Mouse (Mus musculus) lung, postnatal 36 days (tissue): Measurements from ENCODE around the gene Vmn1r233.
A peak's percentile ranks its signal among the peaks of the same experiment; 100 is the strongest.

ENCODE experiments used
- DNase-seq: peaks from one replicate; pipeline ENCODE4 v3.0.0; 2022; ENCODE audit warnings: mixed read lengths

Gene Vmn1r233

DNA sequence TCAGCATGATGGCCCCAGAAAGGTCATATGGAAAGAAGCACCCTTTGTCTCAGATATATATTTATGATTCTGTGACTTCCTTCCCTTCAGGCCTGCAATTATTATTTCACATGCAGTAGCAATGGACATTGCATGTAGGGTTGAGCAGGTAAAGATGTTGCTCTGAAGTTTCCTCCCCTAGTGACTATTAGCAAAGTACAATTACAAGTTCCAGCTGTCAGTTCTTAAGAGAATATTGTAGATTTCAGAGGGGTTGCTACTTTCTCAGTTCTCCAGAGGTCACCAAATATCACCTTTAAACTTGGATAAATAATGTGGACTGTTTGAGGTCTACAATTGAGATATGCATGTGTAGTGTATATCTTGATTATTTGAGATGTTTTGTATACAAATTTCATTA, at the start of gene Vmn1r233:
TSS of gene Vmn1r233 (minus strand) at position 101 of the 400 bp plus-strand sequence.
- DNase-seq: no peak

DNA sequence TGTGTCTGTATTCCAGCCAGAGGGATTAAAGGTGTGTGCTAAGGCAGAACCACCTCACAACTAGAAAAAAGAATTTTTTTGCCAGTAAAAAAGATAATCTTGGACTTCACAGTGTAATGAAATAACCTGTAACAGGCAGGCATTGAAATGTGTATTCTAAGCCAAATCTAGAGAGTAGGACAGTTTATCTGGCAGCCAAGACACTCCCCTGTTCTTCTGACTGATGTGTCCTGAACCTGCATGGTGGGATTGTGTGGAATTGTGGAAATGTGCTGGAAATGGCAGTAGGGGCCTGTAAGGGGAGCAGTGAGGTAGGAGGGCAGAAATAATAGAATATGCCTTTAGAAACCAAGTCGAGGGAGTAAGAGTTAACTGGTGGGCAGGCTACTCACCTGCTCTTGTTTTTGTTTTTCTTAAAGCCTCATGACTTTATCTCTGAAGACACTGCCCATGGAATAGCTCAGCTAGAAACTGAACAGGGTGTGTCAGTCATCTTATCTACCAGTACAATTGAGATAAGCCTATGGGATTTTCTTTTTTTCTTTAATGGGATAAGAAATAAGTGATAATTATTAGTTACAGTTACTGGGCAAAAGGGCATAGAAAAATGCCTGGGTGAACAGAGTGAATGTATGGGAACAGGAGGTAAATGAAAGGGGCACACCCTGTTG, 22.3 kb upstream of the Vmn1r233 start:
- no peak for DNase-seq

DNA sequence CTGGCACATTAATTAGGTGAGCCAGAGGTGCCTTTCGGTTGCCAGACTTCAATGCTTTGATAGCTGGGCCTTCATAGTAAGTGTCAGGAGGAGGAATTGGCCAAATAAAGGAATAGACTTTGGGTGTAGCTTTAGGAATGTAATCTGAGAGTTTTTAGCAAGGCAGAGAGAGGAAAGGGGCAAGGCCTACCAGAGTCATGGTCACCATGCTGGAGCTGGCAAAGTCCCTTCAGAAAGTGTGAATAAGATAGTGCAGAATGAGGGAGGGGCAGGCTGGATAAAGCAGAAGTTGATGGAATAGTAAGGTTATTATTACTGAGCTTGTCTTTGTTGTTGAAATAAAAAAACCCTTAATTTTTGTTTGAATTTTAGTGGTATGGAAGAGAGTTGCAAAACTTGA, 13.5 kb upstream of the Vmn1r233 start:
- DNase-seq: no peak

DNA sequence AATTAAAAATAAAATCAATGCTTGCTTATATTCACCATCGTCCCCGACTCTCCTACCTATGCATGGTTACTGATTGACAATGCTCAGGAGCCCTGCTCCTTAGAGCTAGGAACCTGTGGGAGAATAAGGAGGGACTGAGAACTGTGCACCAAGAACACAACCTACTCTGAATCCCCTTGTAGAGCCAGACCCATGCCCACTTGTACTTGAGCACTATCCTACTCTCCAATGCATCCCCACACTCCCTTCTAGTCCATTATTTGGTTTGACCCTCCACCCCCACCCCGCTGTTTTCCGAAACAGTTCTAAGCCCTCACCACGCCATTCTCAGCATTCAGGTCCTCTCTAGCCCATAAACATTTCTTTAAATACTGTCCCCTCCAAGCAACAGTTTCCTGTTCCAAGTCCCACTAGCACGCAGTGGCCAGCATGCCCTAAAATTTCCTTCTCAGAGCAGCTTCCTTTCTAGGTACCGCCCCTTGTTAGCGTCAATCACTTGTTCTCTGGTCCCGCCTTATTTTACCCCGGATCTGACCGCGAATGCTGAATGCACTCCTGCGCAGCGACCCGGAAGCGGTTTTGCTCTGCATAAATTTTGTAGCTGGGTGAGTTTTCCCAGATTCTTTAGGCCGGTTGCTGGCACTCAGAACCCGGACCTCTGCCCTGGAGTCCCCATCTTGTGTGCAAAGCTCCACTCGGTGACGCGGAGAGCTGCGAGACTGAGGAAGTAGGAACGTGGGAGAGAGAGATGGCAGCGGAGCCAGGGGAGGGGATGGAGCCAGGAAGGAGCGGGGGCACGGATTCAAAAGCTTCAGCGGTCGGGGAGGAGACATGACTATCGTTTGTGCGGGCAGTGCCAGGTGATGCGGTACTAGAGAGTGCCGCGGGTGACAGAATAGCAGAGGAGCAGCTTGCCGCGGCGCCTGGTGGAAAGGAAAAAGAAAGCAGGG, 12.4 kb upstream of the Vmn1r233 start, which contains the start of gene Zfp160:
TSS of gene Zfp160 (plus strand) at position 522 of the 950 bp plus-strand sequence.
- peak; percentile 95 for DNase-seq

DNA sequence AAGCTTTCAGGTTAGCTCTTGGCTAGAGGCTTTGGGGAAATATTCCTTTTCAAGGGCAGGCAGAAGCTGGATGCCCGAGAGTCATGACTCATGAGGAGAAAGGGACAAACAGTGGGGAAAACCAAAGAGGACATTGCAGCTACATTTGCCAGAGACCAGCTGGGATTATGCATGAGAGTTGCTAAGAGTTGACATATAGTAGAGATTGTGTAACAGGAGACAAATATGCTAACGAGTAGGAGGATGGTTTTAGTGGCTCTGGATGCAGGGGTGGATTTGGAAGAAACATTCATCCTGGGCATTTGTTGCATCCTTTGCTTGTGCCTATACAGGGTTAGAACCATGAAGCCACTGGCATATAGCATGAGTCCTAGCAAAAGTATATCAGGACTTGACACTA, 2.5 kb downstream of the Vmn1r233 start:
- DNase-seq: no peak

DNA sequence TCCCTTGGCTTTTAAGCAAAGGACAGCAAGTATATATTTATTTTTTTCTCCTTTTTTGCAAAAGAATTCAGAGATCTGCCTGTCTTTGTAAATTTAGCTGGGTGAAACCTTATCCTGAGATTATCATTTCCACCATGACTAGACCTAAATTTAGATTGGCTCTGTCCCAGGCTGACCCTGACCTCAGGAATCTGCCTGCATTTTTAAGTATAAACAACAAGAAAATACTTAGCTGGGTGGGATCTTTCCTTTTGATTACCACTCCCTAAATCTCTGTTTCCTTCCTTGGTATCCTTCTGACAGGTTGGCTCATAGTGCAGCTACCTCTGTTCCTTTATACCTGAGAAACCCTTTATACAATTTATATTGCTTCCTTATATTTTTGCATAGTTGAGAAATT, 29.6 kb downstream of the Vmn1r233 start:
- no peak for DNase-seq

DNA sequence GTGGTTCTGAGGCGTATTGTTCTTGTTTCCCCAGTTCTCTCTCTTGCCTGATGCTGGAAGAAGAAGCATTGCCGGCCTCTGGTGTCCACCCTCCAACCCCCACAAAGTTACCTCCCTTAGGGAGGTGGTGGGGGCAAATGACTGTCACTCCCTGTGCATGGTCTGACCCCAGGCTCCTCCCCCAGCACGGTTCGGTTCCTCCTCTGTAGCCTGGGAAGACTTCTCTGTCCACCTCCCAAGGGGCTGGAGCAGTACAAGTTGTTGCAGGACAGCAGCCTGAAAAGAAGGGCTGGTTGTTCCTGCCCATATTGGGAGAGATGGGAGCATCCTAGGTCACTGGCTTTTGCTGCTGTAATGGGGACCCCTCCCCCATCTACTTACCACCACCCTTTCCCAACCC, 30.8 kb downstream of the Vmn1r233 start:
- no peak for DNase-seq

DNA sequence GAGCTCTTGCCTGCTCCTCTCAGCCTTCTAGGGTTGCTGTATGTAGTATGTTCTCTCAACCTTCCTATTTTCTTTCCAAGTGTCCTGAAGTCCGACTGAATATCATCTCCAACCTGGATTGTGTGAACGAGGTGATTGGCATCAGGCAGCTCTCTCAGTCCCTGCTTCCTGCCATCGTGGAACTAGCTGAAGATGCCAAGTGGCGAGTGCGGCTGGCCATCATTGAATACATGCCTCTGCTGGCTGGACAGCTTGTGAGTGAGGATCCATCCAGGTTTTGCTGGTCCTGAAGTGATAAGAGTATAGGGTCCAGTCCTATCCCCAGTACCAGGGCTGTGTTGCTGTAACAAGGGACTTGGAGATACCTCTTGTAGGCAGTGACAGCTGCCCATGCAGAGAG, 35.9 kb downstream of the Vmn1r233 start:
- DNase-seq: no peak

DNA sequence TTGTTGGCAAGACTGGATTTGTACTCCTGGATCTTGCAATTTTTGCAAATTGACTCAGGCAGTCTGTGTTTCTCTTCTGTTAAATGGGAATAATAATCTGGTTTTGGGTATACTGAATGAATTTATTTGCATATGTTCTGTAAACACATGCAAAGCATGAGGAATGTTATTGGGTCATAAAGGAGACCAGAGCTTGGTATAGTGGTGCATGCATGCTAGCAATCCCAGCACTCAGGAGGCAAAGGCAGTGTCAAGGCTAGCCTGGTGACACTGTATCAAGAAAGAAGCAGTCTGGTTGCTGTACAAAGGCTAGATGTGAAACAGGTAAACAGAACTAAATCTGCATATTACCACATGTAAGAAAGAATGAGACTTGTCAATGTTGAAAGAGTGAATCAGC, 49.6 kb downstream of the Vmn1r233 start:
- no peak for DNase-seq

DNA sequence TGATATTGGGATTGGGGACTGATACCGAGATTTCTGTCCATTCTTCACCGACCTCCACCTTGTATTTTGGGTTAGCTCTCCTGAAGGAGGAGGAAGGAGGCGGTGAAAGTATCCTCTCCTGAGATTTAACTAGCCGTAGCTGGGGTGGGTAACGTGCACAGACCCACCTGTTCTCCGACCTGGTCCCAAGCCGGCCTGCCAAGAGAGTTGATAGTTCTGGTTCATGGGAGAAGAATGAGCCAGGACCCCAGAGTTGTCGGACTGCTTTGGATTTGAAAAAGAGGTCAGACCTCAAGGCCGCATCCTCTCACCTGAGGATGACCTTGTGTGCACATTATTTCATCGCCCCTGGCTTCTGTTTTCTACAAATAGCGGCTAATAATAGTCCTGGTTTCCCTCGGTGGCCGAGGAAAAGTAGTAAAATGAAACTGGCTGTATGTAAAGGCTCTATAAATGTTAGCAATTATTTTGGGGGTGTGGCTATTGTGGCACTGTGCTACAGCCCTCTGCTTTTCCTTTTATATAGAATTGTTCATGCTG, 50.2 kb downstream of the Vmn1r233 start:
- DNase-seq: peak; percentile 2

DNA sequence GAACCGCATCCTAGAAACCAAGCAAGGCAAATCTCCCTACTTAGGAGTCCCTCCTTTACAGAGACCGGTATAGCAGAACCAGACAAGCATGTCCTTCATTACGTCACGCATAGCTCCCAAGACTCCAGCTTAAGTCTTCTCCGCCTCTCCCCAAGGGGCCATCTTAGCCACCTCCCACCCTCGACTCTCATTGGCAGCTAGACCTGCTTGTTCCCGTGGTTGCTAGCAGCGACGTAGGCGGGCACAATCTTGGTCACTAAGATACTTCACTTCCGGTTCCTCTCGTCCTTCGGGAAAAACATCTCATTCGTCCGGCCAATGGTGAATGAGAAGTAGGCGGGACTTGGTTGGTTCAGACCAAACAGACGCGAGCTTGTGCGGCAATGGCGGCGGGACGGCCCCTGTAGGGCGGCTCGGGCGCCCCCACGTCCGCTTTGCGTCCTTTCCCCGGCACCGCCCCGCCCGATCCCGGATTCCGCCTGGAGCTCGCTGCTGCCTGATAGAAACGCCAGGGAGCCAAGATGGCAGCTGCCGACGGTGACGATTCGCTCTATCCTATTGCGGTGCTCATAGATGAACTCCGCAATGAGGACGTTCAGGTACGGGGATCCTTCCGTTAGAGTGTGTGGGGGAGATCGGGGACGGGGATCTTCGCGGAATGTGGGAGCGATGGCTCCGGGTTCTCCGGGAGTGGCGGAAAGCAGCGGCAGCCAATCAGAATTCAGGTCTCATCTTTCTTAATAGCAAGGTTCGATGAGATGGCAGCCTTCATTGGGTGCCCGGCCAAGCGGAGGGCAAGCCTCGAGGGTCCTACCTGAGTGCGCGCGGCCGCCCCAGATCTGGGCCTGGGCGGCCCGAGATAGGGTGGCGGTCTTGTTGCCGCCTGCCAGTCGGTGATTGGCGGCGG, 51.0 kb downstream of the Vmn1r233 start, which contains the start of gene Ppp2r1a:
TSS of gene Ppp2r1a (plus strand) at position 327 of the 907 bp plus-strand sequence.
- peak; percentile 99 for DNase-seq

DNA sequence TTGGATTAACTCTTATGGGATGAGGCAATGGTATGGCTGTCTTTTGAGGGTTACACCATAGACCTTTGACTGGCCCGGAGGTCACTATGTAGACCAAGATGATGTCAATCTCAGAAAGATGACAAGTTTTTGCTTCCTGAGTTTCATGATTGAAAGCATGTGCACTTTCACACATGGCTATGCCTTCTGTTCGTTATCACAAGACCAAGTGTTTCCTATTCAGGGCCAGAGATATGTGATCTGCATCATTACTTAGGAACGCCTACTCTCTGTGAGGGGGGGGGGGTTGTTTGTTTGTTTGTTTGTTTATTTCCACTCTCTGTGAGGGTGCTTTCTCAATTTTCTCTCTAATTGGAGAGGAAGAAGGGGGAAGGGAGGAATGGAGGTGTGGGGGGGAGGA, 52.0 kb downstream of the Vmn1r233 start:
- no peak for DNase-seq
